Mouse (Mus musculus): ENCODE measurements around the gene Txlna. TPM values are rescaled to one million over a fixed set of nuclear protein-coding genes. Genes with fewer than 3 reads are reported as not detected.

Gene Txlna
- total RNA-seq (2014; rRNA removed) = 31.6 and 32.2 TPM in 2 replicates
- polyA plus RNA-seq (2015; fragmentation: Nextera tagmentation; extraction: Ambion mirVana) = 29.3 and 29.5 TPM in 2 replicates

DNA sequence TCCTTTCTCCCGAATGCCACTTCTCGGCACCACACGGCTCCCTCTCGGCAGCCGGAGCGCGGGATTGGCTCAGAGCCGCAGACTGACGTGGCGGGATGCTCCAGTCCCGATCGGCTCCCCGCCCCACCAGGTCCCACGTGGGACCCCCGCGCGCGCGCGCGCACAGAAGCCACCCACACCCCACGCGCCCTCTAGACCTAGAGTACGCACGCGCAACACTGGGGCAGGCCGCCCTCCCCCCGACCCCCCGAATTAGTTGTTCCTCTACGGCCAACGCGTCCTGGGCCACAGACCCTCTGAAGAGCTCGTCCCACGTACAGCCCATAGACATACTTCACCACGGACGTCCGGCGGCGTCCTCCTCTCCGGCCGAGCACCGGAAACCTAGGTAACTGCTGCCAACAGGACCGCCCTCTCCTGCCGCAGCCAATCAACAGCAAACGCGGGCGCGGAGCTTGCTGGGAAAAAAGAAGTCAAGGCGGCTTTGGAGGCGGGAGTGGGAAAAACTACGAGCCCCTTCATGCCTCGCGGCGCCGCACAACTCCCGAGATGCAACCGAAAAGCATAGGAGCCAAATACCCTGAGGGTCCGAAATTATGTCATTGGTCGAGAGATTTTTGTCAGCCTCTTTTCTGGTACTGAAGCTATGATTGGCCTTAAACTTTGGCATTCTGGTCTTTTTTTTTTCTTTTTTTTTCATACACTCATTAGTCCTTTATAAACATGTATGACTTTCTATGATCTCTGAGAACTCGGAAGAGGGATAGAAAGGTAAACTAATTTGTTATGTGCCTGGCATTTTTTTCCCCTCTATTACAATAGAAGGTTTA, at the start of gene Txlna:
Gene Txlna, minus strand, starts transcription at position 428 of the 830 bp plus-strand sequence.
- peak within 1 kb of the TSS; percentile 91 for H3K27ac ChIP-seq
- peak within 1 kb of the TSS; percentile 64 for H3K4me3 ChIP-seq (ENCODE audit: low read length)
- WGBS = under 1% methylated on average over 60 of the region's 60 CpGs
- DNase-seq (ENCODE audit: low spot score) (peak; percentile 99), ATAC-seq (peak; percentile 95)
- peaks cover 15% of the 10 kb centered on the region for H3K4me1 ChIP-seq (ENCODE audit: insufficient read depth, low read length)
- peaks cover 31% of the 10 kb centered on the region for H3K36me3 ChIP-seq (ENCODE audit: insufficient read depth, low read length)
- no peak for TF ChIP-seq CTCF (IDR thresholded peaks at IDR 0.05; ENCODE audit: low read depth)
- H3K9me3 ChIP-seq (ENCODE audit: low read length) = no peaks in the 10 kb centered on the region
- no peaks in the 10 kb centered on the region for H3K27me3 ChIP-seq (ENCODE audit: insufficient read depth, low read length)
- H3K9ac ChIP-seq (replicated peaks; ENCODE audit: low read length) = peak within 1 kb of the TSS; percentile 76
- H3K4me2 ChIP-seq (ENCODE audit: low read depth, low read length) = peak within 1 kb of the TSS; percentile 72

DNA sequence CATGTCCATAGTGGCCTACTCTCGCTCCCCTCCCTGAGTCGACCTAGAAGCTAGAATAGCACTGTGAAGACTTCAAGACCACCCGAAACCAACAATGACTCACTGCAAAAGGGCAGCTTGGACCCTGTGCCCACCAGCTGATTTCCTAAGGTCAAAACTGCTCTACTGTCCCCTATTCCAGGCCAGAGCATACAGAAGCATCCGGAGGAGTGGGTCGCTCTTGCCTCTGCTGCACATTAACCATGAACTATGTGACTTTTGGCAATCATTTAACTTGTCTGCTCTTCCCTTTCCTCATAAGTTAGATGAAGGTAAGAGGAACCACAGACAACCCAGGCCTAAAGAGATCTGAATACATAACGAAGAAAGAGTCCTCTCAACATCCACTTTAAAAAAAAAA, 43.7 kb upstream of the Txlna start:
- Histone ChIP-seq H3K4me3 (ENCODE audit: low read length) (no peak overlapping the region), H3K27ac (no peak overlapping the region), H3K9me3 (ENCODE audit: low read length) (no peaks in the 10 kb centered on the region), H3K27me3 (ENCODE audit: insufficient read depth, low read length) (no peaks in the 10 kb centered on the region), H3K36me3 (ENCODE audit: insufficient read depth, low read length) (peaks cover 61% of the 10 kb centered on the region), H3K4me2 (ENCODE audit: low read depth, low read length) (no peak overlapping the region), H3K9ac (replicated peaks; ENCODE audit: low read length) (no peak overlapping the region), H3K4me1 (ENCODE audit: insufficient read depth, low read length) (no peaks in the 10 kb centered on the region)
- no peak for ATAC-seq
- DNase-seq (ENCODE audit: low spot score) = no peak
- TF ChIP-seq CTCF (IDR thresholded peaks at IDR 0.05; ENCODE audit: low read depth) = no peak
- WGBS = 97% methylated on average over 6 of the region's 6 CpGs

DNA sequence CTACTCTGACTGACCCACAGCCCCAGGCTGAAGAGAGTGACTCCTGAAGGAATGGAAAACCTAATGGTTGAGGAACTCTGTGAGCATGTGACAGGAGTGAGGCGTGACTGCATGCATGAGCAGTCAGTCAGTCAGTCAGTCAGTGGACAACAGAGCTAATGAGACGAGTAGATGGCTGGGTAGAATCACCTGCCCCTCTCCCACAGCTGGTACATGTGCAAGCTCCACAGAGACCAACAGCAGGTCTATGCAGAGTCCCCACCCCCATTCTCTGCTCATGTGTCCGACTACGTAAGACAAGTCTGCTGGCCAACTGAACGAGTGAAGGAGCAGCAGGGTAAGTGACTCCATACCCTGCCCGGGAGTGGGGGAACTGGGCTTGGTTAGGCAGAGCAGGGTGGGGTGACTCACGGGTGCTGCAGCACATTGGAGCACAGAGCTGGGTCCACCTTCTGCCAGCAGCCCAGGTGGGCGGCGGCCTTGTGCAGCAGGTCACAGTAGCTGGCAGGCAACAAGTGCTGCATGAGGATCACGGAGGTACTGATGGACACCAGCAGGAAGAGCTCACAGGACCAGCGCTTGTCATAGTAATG, 43.1 kb upstream of the Txlna start:
- TF ChIP-seq CTCF (IDR thresholded peaks at IDR 0.05; ENCODE audit: low read depth) = no peak
- whole genome bisulfite sequencing = 87% methylated on average over 11 of the region's 11 CpGs

DNA sequence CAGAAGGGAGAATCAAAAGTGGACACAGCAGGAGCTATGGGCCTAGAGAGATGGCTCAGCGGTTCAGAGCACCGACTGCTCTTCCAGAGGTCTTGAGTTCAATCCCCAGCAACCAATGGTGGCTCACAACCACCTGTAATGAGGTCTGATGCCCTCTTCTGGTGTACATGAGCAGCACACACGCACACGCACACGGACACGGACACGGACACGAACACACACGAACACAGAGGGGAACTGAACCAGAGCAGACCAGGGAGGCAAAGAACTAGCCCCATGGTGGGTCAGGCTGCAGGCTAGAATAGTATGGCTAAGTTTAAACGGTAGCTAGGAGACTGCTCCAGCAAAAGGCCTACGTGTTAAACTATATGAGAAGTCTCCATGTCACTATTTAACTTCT, 41.0 kb upstream of the Txlna start:
- no peak overlapping the region for H3K4me2 ChIP-seq (ENCODE audit: low read depth, low read length)
- no peaks in the 10 kb centered on the region for H3K4me1 ChIP-seq (ENCODE audit: insufficient read depth, low read length)
- no peak overlapping the region for H3K4me3 ChIP-seq (ENCODE audit: low read length)
- no peak for TF ChIP-seq CTCF (IDR thresholded peaks at IDR 0.05; ENCODE audit: low read depth)
- no peak for DNase-seq (ENCODE audit: low spot score)
- H3K9me3 ChIP-seq (ENCODE audit: low read length) = no peaks in the 10 kb centered on the region
- peaks cover 64% of the 10 kb centered on the region for H3K36me3 ChIP-seq (ENCODE audit: insufficient read depth, low read length)
- 96% methylated on average over 11 of the region's 11 CpGs for WGBS
- H3K9ac ChIP-seq (replicated peaks; ENCODE audit: low read length) = no peak overlapping the region
- no peak overlapping the region for H3K27ac ChIP-seq
- no peak for ATAC-seq
- no peaks in the 10 kb centered on the region for H3K27me3 ChIP-seq (ENCODE audit: insufficient read depth, low read length)

More for the DNA sequence above, 43.1 kb upstream of the Txlna start:
- Histone ChIP-seq H3K4me2 (ENCODE audit: low read depth, low read length) (no peak overlapping the region), H3K9ac (replicated peaks; ENCODE audit: low read length) (no peak overlapping the region), H3K4me3 (ENCODE audit: low read length) (no peak overlapping the region), H3K9me3 (ENCODE audit: low read length) (no peaks in the 10 kb centered on the region), H3K27me3 (ENCODE audit: insufficient read depth, low read length) (no peaks in the 10 kb centered on the region), H3K4me1 (ENCODE audit: insufficient read depth, low read length) (no peaks in the 10 kb centered on the region), H3K36me3 (ENCODE audit: insufficient read depth, low read length) (peaks cover 56% of the 10 kb centered on the region), H3K27ac (no peak overlapping the region)
- no peak for ATAC-seq
- no peak for DNase-seq (ENCODE audit: low spot score)

DNA sequence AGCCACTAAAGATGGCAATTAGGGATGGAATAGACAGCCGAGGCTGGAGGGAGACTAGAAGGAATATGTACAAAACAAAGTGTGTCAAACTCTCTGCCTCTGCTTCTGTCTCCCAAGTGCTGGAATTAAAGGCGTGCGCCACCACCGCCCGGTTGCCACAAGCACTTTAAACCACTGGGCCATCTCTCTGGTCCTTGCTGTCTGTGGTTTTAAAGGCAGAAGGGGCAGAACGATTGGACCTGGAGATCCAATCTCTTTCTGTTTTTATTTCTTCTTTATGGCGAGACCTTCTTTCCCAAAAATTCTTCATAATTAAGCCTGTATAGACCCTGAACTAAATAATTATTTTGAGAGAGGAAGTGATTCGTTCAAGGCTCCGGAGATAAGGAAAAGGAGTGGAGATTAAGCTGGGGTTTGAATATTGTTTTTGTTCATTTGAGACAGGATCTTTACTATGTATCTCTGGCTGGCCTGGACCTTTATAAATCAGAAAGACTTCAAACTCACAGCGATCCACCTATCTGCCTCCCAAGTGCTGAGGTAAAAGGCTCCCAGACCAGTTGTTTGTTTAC, 32.1 kb upstream of the Txlna start:
- 9% methylated on average over 10 of the region's 10 CpGs for WGBS
- Histone ChIP-seq H3K36me3 (ENCODE audit: insufficient read depth, low read length) (peaks cover 21% of the 10 kb centered on the region), H3K27me3 (ENCODE audit: insufficient read depth, low read length) (no peaks in the 10 kb centered on the region), H3K9ac (replicated peaks; ENCODE audit: low read length) (peak overlapping the region; percentile 89), H3K4me1 (ENCODE audit: insufficient read depth, low read length) (peaks cover 3% of the 10 kb centered on the region), H3K4me2 (ENCODE audit: low read depth, low read length) (peak overlapping the region; percentile 85), H3K27ac (peak overlapping the region; percentile 94), H3K4me3 (ENCODE audit: low read length) (peak overlapping the region; percentile 63), H3K9me3 (ENCODE audit: low read length) (no peaks in the 10 kb centered on the region)
- DNase-seq (ENCODE audit: low spot score) = no peak
- ATAC-seq = peak; percentile 52; the same call in 1 of the 2 replicates
- no peak for TF ChIP-seq CTCF (IDR thresholded peaks at IDR 0.05; ENCODE audit: low read depth)

DNA sequence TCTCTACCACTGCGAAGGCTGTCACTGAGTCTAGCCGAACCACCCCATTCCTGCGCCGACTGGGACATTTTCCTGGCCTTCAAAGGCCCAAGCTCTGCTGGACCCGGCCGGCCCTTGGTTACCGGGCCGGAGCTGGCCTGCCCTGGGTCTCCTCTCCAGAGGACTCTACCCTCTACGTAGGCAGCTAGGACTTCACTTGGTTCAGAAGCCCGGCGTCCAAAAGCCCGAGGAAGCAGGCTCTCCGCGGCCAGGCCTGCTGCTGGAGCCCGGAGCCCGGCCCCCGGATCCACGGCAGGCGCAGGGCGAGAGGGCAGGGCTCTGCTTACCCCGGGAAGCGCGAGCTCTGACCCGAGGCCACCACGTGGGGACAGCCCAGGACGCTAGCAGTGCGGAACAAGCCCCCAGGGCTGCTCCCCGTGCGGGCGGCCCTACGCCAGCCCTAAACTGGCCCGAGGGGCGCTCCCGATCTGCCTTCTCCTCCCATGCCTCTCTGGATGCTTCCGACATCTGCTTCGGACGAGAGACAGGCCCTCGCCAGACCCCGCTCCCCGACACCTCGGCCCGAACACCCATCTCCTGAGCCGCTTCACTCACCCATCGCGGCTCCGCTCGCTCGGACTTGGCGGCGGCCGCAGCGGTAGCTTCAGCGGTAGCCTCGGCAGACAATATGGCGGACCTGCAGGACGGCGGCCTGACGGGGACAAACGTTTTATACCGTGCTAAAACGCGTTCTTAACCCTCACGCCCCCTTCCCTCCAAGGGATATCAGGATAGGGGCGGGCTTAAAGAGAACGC, 31.4 kb upstream of the Txlna start, which contains the start of gene Kpna6:
Gene Kpna6, minus strand, starts transcription at position 685 of the 795 bp plus-strand sequence.
- DNase-seq (ENCODE audit: low spot score) = peak; percentile 95
- Histone ChIP-seq H3K9ac (replicated peaks; ENCODE audit: low read length) (peak within 1 kb of the TSS; percentile 89), H3K27me3 (ENCODE audit: insufficient read depth, low read length) (no peaks in the 10 kb centered on the region), H3K36me3 (ENCODE audit: insufficient read depth, low read length) (peaks cover 18% of the 10 kb centered on the region), H3K4me2 (ENCODE audit: low read depth, low read length) (peak within 1 kb of the TSS; percentile 85), H3K4me3 (ENCODE audit: low read length) (peak within 1 kb of the TSS; percentile 63), H3K9me3 (ENCODE audit: low read length) (no peaks in the 10 kb centered on the region), H3K4me1 (ENCODE audit: insufficient read depth, low read length) (peaks cover 3% of the 10 kb centered on the region), H3K27ac (peak within 1 kb of the TSS; percentile 94)
- WGBS = under 1% methylated on average over 64 of the region's 65 CpGs
- peak; percentile 94 for ATAC-seq
- TF ChIP-seq CTCF (IDR thresholded peaks at IDR 0.05; ENCODE audit: low read depth) = no peak; the same call in 1 of the 2 replicates
